Mouse (Mus musculus): Measurements from ENCODE around the gene Lingo1. TPM values are rescaled to one million over a fixed set of nuclear protein-coding genes. Genes with fewer than 3 reads are reported as not detected.

Gene Lingo1
- polyA plus RNA-seq, 1 experiment: 6.7 TPM

DNA sequence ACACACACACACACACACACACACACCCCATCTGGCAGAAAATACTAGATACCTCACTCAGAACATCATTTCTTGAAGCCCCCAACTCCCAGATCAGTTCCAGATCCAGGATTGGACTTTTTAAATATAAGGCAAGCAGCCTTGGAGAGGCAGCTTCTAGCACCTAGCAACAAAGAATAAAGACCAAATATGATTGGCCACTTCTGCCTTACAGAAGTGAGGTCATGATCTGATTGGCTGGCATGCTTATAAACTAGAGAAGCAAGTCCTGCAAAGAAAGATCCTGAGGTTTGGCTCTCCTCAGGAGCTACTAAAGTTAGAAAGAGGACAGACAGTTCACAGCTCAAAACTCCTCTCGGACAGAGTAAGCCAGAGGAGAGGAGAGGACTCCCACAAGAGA, 14.6 kb upstream of the Lingo1 start:
- 79% methylated on average over 1 of the region's 1 CpGs for WGBS
- no peak for TF ChIP-seq POLR2A (IDR thresholded peaks at IDR 0.05; ENCODE audit: low read depth, low read length)
- TF ChIP-seq CTCF (IDR thresholded peaks at IDR 0.05; ENCODE audit: extremely low read depth, insufficient read depth, insufficient read length, insufficient replicate concordance): no peak

DNA sequence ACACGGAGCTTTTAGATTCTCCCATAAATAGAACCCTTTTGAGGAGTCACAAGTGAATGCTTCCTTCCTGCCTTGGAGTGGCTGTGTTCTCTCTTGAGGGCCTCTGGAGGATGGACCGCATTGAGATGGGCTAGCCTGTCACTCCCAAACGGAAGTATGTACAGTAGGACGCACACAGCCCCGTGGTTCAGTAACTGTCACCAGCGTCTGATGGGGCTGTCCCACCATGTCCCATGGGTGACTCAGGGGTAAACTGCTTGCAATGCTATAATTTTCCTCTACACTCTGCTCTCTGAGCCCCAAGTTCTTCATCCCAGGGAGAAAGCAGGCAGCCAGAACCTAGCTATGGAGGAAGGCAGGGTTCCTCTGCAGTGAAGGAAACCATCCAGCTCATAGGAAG, 11.7 kb upstream of the Lingo1 start:
- Histone ChIP-seq H3K4me3 (ENCODE audit: extremely low read depth, insufficient read depth, insufficient read length) (no peak overlapping the region), H3K27ac (ENCODE audit: insufficient read depth, low read length) (no peak overlapping the region), H3K36me3 (ENCODE audit: control insufficient read depth, insufficient read depth, low read length) (no peaks in the 10 kb centered on the region), H3K27me3 (ENCODE audit: control insufficient read depth, insufficient read depth, low read length) (no peaks in the 10 kb centered on the region), H3K4me1 (ENCODE audit: control insufficient read depth, insufficient read depth, insufficient read length) (no peaks in the 10 kb centered on the region)
- DNase-seq (ENCODE audit: low read depth in 1 of 2, low spot score in 2 of 2): no peak
- no peak for TF ChIP-seq CTCF (IDR thresholded peaks at IDR 0.05; ENCODE audit: extremely low read depth, insufficient read depth, insufficient read length, insufficient replicate concordance)
- TF ChIP-seq POLR2A (IDR thresholded peaks at IDR 0.05; ENCODE audit: low read depth, low read length): no peak
- WGBS: 54% methylated on average over 6 of the region's 6 CpGs

More for the DNA sequence above, 14.6 kb upstream of the Lingo1 start:
- Histone ChIP-seq H3K27ac (ENCODE audit: insufficient read depth, low read length) (no peak overlapping the region), H3K36me3 (ENCODE audit: control insufficient read depth, insufficient read depth, low read length) (no peaks in the 10 kb centered on the region), H3K27me3 (ENCODE audit: control insufficient read depth, insufficient read depth, low read length) (no peaks in the 10 kb centered on the region), H3K4me1 (ENCODE audit: control insufficient read depth, insufficient read depth, insufficient read length) (no peaks in the 10 kb centered on the region), H3K4me3 (ENCODE audit: extremely low read depth, insufficient read depth, insufficient read length) (no peak overlapping the region)
- DNase-seq (ENCODE audit: low read depth in 1 of 2, low spot score in 2 of 2): no peak

DNA sequence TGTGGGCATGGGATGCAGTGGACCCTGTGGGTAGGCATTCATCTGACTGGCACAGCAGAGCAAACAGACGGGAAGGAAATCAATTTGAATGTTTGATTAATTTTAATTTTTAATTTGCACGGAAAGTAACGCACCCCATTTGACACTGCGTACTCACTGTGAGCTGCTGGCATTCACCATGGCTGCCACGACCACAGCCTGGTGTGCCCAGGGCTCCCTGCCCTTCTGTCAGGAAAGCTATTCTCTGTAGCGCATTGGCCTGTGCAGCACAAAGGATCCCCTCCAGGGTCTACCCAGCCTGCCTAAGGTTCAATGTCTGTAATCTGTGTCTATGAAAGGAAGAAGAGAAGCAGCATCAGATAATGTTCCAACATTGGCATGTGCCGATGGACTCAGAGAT, 6.9 kb upstream of the Lingo1 start:
- no peak for DNase-seq (ENCODE audit: low read depth in 1 of 2, low spot score in 2 of 2)
- Histone ChIP-seq H3K27me3 (ENCODE audit: control insufficient read depth, insufficient read depth, low read length) (no peaks in the 10 kb centered on the region), H3K27ac (ENCODE audit: insufficient read depth, low read length) (no peak overlapping the region), H3K4me1 (ENCODE audit: control insufficient read depth, insufficient read depth, insufficient read length) (no peaks in the 10 kb centered on the region), H3K36me3 (ENCODE audit: control insufficient read depth, insufficient read depth, low read length) (no peaks in the 10 kb centered on the region), H3K4me3 (ENCODE audit: extremely low read depth, insufficient read depth, insufficient read length) (no peak overlapping the region)
- TF ChIP-seq CTCF (IDR thresholded peaks at IDR 0.05; ENCODE audit: extremely low read depth, insufficient read depth, insufficient read length, insufficient replicate concordance) (no peak), POLR2A (IDR thresholded peaks at IDR 0.05; ENCODE audit: low read depth, low read length) (no peak)
- WGBS: 92% methylated on average over 7 of the region's 7 CpGs

DNA sequence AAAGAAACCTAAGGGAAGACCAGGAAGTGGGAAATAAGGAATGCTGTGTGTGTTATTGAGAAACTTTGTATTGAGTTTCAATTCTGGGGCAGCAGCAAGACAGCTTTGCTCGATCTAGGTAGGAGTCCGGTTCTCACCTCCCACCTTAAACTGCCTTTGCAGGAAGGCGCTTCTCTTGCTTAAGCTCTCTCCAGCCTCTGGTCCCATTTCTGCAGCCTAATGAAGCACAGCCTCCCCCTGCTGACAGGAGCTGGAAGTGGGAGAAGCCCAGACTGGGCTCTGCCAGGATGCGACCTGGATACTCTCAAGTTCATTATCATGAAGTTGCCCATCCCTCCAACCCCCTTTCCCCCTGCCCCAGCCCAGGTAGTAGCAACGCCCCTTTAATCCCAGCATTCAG, 1.6 kb upstream of the Lingo1 start:
- peaks cover 2% of the 10 kb centered on the region; the same call in 1 of the 2 replicates for H3K4me1 ChIP-seq (ENCODE audit: control insufficient read depth, insufficient read depth, insufficient read length)
- H3K4me3 ChIP-seq (ENCODE audit: extremely low read depth, insufficient read depth, insufficient read length): no peak overlapping the region
- no peak for DNase-seq (ENCODE audit: low read depth in 1 of 2, low spot score in 2 of 2)
- no peak overlapping the region for H3K27ac ChIP-seq (ENCODE audit: insufficient read depth, low read length)
- TF ChIP-seq CTCF (IDR thresholded peaks at IDR 0.05; ENCODE audit: extremely low read depth, insufficient read depth, insufficient read length, insufficient replicate concordance) (no peak), POLR2A (IDR thresholded peaks at IDR 0.05; ENCODE audit: low read depth, low read length) (no peak)
- H3K36me3 ChIP-seq (ENCODE audit: control insufficient read depth, insufficient read depth, low read length): no peaks in the 10 kb centered on the region
- 10% methylated on average over 5 of the region's 5 CpGs for WGBS
- H3K27me3 ChIP-seq (ENCODE audit: control insufficient read depth, insufficient read depth, low read length): peaks cover 4% of the 10 kb centered on the region

DNA sequence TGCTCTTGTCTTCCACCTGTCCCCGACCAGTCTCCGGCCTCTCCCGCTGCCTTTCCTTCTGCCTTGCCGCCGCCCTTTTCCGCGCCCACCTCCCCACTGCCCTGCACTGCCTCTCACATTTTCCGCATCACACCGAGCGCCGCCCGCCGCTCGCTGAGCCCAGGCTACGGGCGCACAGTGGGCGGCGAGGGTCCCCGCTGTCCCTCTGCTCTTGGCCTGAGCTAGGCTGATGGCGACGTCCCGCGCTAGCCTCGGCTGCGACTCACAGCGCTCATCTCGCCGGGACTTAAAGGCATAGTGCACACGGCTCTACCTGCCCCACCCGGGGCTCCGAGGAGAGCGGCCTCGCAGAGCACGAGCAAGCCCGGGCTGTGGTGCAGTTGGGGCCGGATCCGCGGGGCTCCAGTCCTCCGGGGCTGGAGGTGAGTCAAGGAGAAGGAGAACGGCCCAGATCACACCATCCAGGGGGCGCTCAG, 426 bp upstream of the Lingo1 start:
- peaks cover 4% of the 10 kb centered on the region for H3K27me3 ChIP-seq (ENCODE audit: control insufficient read depth, insufficient read depth, low read length)
- H3K4me1 ChIP-seq (ENCODE audit: control insufficient read depth, insufficient read depth, insufficient read length): peaks cover 2% of the 10 kb centered on the region; the same call in 1 of the 2 replicates
- no peak for DNase-seq (ENCODE audit: low read depth in 1 of 2, low spot score in 2 of 2)
- H3K4me3 ChIP-seq (ENCODE audit: extremely low read depth, insufficient read depth, insufficient read length): no peak overlapping the region
- no peaks in the 10 kb centered on the region for H3K36me3 ChIP-seq (ENCODE audit: control insufficient read depth, insufficient read depth, low read length)
- H3K27ac ChIP-seq (ENCODE audit: insufficient read depth, low read length): no peak overlapping the region
- WGBS: 3% methylated on average over 40 of the region's 41 CpGs
- TF ChIP-seq CTCF (IDR thresholded peaks at IDR 0.05; ENCODE audit: extremely low read depth, insufficient read depth, insufficient read length, insufficient replicate concordance) (no peak), POLR2A (IDR thresholded peaks at IDR 0.05; ENCODE audit: low read depth, low read length) (no peak)

DNA sequence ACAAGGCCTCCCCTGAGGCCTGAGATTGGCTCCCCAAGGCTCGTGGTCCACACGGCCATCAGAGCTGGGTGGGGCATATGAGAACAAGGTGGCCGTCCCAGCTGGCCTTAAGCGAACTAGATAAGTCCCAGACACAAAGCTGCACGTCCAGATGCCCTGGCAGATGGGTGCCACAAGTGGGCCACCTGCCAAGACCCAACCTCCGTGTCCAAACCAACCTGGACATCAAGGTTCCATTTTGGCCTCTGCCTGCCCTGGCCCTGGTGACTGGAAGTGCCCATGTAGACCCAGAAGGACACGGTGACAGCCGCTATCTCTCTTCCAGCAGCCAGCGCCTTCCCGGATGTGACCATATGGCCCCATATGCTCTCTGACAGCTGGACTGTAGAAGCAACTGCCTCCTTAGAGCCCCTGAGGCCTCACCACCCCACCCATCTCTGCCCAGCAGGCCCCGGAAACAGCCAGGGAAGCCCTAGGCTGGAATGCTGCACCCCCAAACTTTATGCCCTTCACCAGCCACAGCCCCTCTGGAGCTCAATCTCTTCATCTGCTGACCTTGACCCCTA, 4.5 kb downstream of the Lingo1 start:
- DNase-seq (ENCODE audit: low read depth in 1 of 2, low spot score in 2 of 2): no peak
- Histone ChIP-seq H3K27me3 (ENCODE audit: control insufficient read depth, insufficient read depth, low read length) (peaks cover 4% of the 10 kb centered on the region), H3K4me3 (ENCODE audit: extremely low read depth, insufficient read depth, insufficient read length) (no peak overlapping the region), H3K27ac (ENCODE audit: insufficient read depth, low read length) (no peak overlapping the region), H3K4me1 (ENCODE audit: control insufficient read depth, insufficient read depth, insufficient read length) (peaks cover 2% of the 10 kb centered on the region; the same call in 1 of the 2 replicates), H3K36me3 (ENCODE audit: control insufficient read depth, insufficient read depth, low read length) (no peaks in the 10 kb centered on the region)
- no peak for TF ChIP-seq CTCF (IDR thresholded peaks at IDR 0.05; ENCODE audit: extremely low read depth, insufficient read depth, insufficient read length, insufficient replicate concordance)
- TF ChIP-seq POLR2A (IDR thresholded peaks at IDR 0.05; ENCODE audit: low read depth, low read length): no peak
- 83% methylated on average over 11 of the region's 11 CpGs for WGBS

DNA sequence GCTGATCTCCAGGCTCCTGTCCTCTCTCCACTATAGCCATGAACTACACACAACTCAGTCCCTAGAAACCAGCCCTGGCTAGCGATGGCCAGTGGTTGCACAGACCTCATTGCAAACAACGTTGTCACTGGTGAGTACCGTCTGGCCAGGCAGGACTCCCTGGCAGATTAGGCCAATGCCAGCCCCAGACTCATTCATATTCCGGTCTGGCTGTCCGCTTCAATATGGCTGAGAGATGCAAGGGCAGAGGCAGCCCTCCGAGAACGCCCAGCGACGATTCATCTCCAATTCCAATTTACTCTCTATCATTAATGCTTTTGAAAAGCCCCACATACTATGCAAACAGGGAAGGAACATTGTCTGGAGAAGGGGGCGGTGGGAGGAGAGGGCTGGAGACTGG, 11.7 kb downstream of the Lingo1 start:
- H3K27ac ChIP-seq (ENCODE audit: insufficient read depth, low read length): no peak overlapping the region
- no peaks in the 10 kb centered on the region for H3K36me3 ChIP-seq (ENCODE audit: control insufficient read depth, insufficient read depth, low read length)
- no peak for DNase-seq (ENCODE audit: low read depth in 1 of 2, low spot score in 2 of 2)
- no peaks in the 10 kb centered on the region for H3K4me1 ChIP-seq (ENCODE audit: control insufficient read depth, insufficient read depth, insufficient read length)
- no peaks in the 10 kb centered on the region for H3K27me3 ChIP-seq (ENCODE audit: control insufficient read depth, insufficient read depth, low read length)
- no peak overlapping the region for H3K4me3 ChIP-seq (ENCODE audit: extremely low read depth, insufficient read depth, insufficient read length)
- 93% methylated on average over 10 of the region's 10 CpGs for WGBS
- TF ChIP-seq CTCF (IDR thresholded peaks at IDR 0.05; ENCODE audit: extremely low read depth, insufficient read depth, insufficient read length, insufficient replicate concordance) (no peak), POLR2A (IDR thresholded peaks at IDR 0.05; ENCODE audit: low read depth, low read length) (no peak)

Data from spleen, adult 2 months (tissue).